Mouse (Mus musculus) C2C12 (cell line): ENCODE results near the gene Rragc.

Source experiments
- CTCF ChIP-seq: IDR thresholded peaks from one replicate; pipeline ENCODE4 v1.5.1; 2011; ENCODE audit not compliant: control insufficient read depth, insufficient read depth, insufficient read length
- MYOG ChIP-seq: IDR thresholded peaks from one replicate; pipeline ENCODE4 v1.6.1; 2011; ENCODE audit not compliant: control insufficient read depth, insufficient read length; ENCODE audit errors: extremely low read depth

- no peak for TF ChIP-seq CTCF
- TF ChIP-seq MYOG, result no peak
Measured at GRCm38 (mm10) chr4:123948901-123949300, 31.7 kb downstream of the Rragc start.
